ENCODE assay signal across 8 mouse cellular contexts in genomic region chr9:114779984-114780745, GRCm38 (mm10). TPM values are rescaled to one million over a fixed set of nuclear protein-coding genes. Genes with fewer than 3 reads are reported as not detected.
DNase-seq lines count a peak whose midpoint lies in the region; ATAC-seq and TF ChIP-seq lines count a peak whose summit lies in the region.

No protein-coding gene starts in this region.

- WGBS in forebrain, embryonic 16.5 days: 37% methylated on average over 23 of the region's 23 CpGs
- 11% methylated on average over 23 of the region's 23 CpGs for WGBS in liver, embryonic 12.5 days (ENCODE audit: insufficient replicate concordance)
- WGBS in stomach, embryonic 15.5 days: 35% methylated on average over 23 of the region's 23 CpGs

- ATAC-seq in CD4-positive, CD25-positive, alpha-beta regulatory T cell, adult 4 months: no peak
- no peak for ATAC-seq in G1E (ENCODE audit: extremely low read depth, insufficient number of reproducible peaks, low FRiP score, poor library complexity, severe bottlenecking)
- ATAC-seq in forebrain, embryonic 16.5 days: no peak
- ATAC-seq in liver, embryonic 12.5 days: no peak; the same call in 1 of the 2 replicates
- no peak for ATAC-seq in stomach, embryonic 15.5 days (ENCODE audit: insufficient read depth, low FRiP score, low read depth)

- H3K36me3 ChIP-seq in G1E (replicated peaks): peaks cover 43% of the 10 kb centered on the region
- no peaks in the 10 kb centered on the region for H3K36me3 ChIP-seq in forebrain, embryonic 16.5 days (ENCODE audit: control insufficient read depth, insufficient read depth)
- H3K36me3 ChIP-seq in liver, embryonic 12.5 days: no peaks in the 10 kb centered on the region
- H3K36me3 ChIP-seq in stomach, embryonic 15.5 days: no peaks in the 10 kb centered on the region

- no peak overlapping the region for H3K27ac ChIP-seq in forebrain, embryonic 16.5 days (ENCODE audit: low read length)
- peak overlapping the region; percentile 74 for H3K27ac ChIP-seq in liver, embryonic 12.5 days
- peak overlapping the region; percentile 88 for H3K27ac ChIP-seq in stomach, embryonic 15.5 days

- no peak for TF ChIP-seq CTCF in G1E (IDR thresholded peaks at IDR 0.05; ENCODE audit: low read depth, low read length)

- no peaks in the 10 kb centered on the region for H3K27me3 ChIP-seq in G1E (ENCODE audit: insufficient read depth, low read length)
- H3K27me3 ChIP-seq in forebrain, embryonic 16.5 days (replicated peaks; ENCODE audit: control insufficient read depth, insufficient read depth, low read length): no peaks in the 10 kb centered on the region
- peaks cover 35% of the 10 kb centered on the region for H3K27me3 ChIP-seq in liver, embryonic 12.5 days (replicated peaks)
- H3K27me3 ChIP-seq in stomach, embryonic 15.5 days (replicated peaks): no peaks in the 10 kb centered on the region

- H3K9me3 ChIP-seq in G1E (replicated peaks): peaks cover 12% of the 10 kb centered on the region
- no peaks in the 10 kb centered on the region for H3K9me3 ChIP-seq in forebrain, embryonic 16.5 days (ENCODE audit: control insufficient read depth, low read length)
- H3K9me3 ChIP-seq in liver, embryonic 12.5 days (replicated peaks): no peaks in the 10 kb centered on the region
- no peaks in the 10 kb centered on the region for H3K9me3 ChIP-seq in stomach, embryonic 15.5 days

- peak overlapping the region; percentile 76 for H3K4me3 ChIP-seq in G1E (ENCODE audit: low read depth, low read length)
- H3K4me3 ChIP-seq in forebrain, embryonic 16.5 days (replicated peaks; ENCODE audit: low read length): peak overlapping the region; percentile 54
- H3K4me3 ChIP-seq in liver, embryonic 12.5 days: peak overlapping the region; percentile 61
- peak overlapping the region; percentile 63 for H3K4me3 ChIP-seq in stomach, embryonic 15.5 days (replicated peaks)

- peak overlapping the region; percentile 88 for H3K4me2 ChIP-seq in forebrain, embryonic 16.5 days (ENCODE audit: low read length)
- H3K4me2 ChIP-seq in liver, embryonic 12.5 days: peak overlapping the region; percentile 87
- H3K4me2 ChIP-seq in stomach, embryonic 15.5 days: peak overlapping the region; percentile 85

- H3K4me1 ChIP-seq in G1E (ENCODE audit: insufficient read depth, low read depth, low read length): peaks cover 58% of the 10 kb centered on the region
- H3K4me1 ChIP-seq in forebrain, embryonic 16.5 days (replicated peaks; ENCODE audit: control insufficient read depth, insufficient read depth, low read length): peaks cover 16% of the 10 kb centered on the region
- peaks cover 64% of the 10 kb centered on the region for H3K4me1 ChIP-seq in liver, embryonic 12.5 days
- peaks cover 15% of the 10 kb centered on the region for H3K4me1 ChIP-seq in stomach, embryonic 15.5 days

- peak overlapping the region; percentile 55 for H3K9ac ChIP-seq in forebrain, embryonic 16.5 days (replicated peaks; ENCODE audit: low read depth, low read length)
- H3K9ac ChIP-seq in liver, embryonic 12.5 days: peak overlapping the region; percentile 65
- H3K9ac ChIP-seq in stomach, embryonic 15.5 days: no peak overlapping the region

- peak; percentile 34 for DNase-seq in CD4-positive, CD25-positive, alpha-beta regulatory T cell, adult 2 months (ENCODE audit: low read depth, low spot score)
- no peak for DNase-seq in G1E (ENCODE audit: low spot score)
- DNase-seq in urinary bladder, adult 2 months (ENCODE audit: low spot score): no peak
- DNase-seq in T-cell, adult 2 months (ENCODE audit: low spot score): no peak

RNA-seq across cellular contexts. Expression of gene Cmtm7, which starts 1.5 kb away (rescaled TPM):
- polyA plus RNA-seq in CD4-positive, CD25-positive, alpha-beta regulatory T cell, adult 4 months (2017; shearing (Covaris generic)): 10 to 100 TPM; 78.3 to 83.4 TPM
- total RNA-seq in G1E (2014; fragmentation: Nextera tagmentation) (68.7 and 76.1 TPM in 2 replicates), G1E (2017) (233 and 329 TPM in 2 replicates)
- 196 and 229 TPM in 2 replicates for polyA plus RNA-seq in G1E (2012)
- polyA plus RNA-seq in forebrain, embryonic 16.5 days (2015; fragmentation: Nextera tagmentation; extraction: Ambion mirVana): 13.9 and 14.6 TPM in 2 replicates
- polyA plus RNA-seq in liver, embryonic 12.5 days (2016; fragmentation: Nextera tagmentation; extraction: Ambion mirVana): 69.9 and 70.4 TPM in 2 replicates
- 103 and 105 TPM in 2 replicates for polyA plus RNA-seq in stomach, embryonic 15.5 days (2015; fragmentation: Nextera tagmentation; extraction: Ambion mirVana)
- polyA plus RNA-seq in urinary bladder, adult 2 months (2012; rRNA removed): 51.0 and 56.9 TPM in 2 replicates

RNA-seq across cellular contexts. Expression of gene Cmtm6, which starts 49.2 kb away (rescaled TPM):
- polyA plus RNA-seq in CD4-positive, CD25-positive, alpha-beta regulatory T cell, adult 4 months (2017; shearing (Covaris generic)): 10 to 100 TPM; 74.0 to 81.7 TPM
- 20.9 and 23.9 TPM in 2 replicates for total RNA-seq in G1E (2014; fragmentation: Nextera tagmentation)
- 41.4 and 42.5 TPM in 2 replicates for total RNA-seq in G1E (2017)
- polyA plus RNA-seq in G1E (2012): 7.5 and 8.7 TPM in 2 replicates
- 23.2 and 30.2 TPM in 2 replicates for polyA plus RNA-seq in forebrain, embryonic 16.5 days (2015; fragmentation: Nextera tagmentation; extraction: Ambion mirVana)
- 26.0 and 29.1 TPM in 2 replicates for polyA plus RNA-seq in liver, embryonic 12.5 days (2016; fragmentation: Nextera tagmentation; extraction: Ambion mirVana)
- 58.7 and 60.9 TPM in 2 replicates for polyA plus RNA-seq in stomach, embryonic 15.5 days (2015; fragmentation: Nextera tagmentation; extraction: Ambion mirVana)
- 40.3 and 41.4 TPM in 2 replicates for polyA plus RNA-seq in urinary bladder, adult 2 months (2012; rRNA removed)
